Mouse (Mus musculus) cerebellum, postnatal 36 days (tissue): ENCODE measurements around the gene Camk2d.

ENCODE experiments used
- DNase-seq, 2 experiments: peaks; one replicate each; pipeline ENCODE4 v3.0.0; 2021 to 2022; ENCODE audit warnings: mixed read lengths in 2 of 2

The Camk2d gene

DNA sequence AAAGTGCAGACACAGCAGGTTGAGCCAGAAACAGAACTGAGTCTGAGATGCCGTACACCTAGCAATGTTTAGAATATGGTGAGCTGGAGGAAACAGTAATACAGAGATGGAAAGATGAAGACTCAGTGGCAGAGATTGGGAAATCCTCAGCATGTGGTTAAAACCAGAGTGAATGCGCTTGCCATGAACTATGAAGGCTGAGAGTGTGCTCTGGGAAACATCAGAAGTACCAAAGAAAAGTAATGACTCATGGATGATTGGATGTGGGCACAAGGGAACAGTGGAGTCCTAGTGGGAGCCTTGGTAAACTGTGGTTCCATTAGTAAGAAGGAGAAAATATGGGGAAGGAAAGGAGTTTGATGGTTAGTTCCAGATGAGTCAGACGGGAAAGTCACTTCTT lies 231.8 kb downstream of the Camk2d start:
- DNase-seq = no peak

DNA sequence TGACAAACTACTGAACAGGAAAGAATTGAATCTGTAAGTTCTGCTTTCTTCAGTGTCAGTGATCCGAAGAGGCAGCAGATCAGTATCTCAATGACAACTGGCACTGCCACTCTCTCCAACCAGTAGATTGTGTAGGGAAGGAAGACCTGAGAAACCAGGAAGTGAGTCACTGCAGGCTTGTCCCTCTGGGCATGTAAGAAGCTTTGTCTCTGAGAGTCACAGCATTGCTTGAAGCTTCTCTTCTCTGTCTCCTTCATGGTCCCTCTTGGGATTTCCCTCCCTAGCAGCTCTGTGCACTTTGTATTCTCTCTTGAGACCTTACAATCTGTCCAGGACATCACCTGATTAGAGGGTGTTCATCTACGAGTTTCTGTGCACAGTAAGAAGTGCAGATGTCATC lies 233.7 kb downstream of the Camk2d start:
- no peak for DNase-seq

DNA sequence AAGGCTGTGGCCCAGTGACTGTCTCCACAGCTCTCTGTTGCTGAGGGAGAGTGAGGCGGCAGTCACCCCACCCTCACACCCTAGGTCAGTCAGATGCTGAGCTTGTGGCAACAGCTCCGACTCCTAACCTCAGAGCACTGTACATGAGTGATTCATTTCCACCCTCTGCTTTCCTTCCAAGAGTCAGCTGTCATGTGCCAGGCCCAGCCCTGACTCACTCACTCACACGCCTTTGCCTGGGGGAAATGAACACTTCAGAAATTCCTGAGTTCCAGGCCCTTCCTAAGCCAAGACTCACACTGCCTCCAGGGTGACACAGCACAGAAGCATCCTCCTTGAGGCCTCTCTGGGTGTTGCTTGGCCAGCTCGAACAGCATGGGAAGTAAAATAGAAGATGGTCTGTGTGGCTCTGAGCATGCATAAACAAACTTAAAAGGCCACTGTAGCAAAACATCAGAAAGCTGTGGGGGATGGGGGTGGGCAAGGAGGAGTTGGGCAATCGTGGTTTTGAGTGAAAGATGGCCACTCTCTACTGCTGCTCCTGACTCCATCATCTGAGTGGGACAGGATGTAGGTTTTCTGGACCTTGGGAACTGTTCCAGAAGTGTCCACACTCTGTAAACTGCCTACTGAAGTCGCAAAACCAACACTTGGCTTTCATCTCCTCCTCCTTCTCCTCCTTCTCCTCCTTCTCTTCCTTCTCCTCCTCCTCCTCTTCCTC lies 235.5 kb downstream of the Camk2d start:
- DNase-seq = no peak

DNA sequence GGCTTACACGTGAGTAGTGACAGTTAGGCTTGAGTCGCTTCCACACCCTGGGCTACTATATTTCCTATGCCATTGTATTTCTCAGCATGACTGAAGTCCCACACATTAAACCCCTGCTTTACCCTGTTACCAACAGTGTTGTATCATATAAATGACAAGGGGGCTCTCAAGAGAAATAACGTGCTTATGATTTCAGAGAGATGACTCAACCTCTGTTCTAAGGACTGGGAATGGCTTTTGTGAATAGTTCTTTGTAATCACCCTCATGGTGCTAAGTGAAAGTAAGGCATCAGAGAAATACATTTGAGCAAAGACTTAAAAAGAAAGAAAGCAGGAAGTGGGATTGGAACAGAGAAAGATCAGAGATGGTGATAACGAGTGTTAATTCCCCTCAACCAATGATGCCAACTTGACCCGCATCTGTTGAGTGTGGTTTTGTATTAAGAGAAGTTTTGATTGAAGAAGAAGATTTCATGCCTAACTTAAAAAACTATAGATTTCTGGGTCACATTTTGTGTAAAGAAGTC lies 238.6 kb downstream of the Camk2d start:
- no peak for DNase-seq

DNA sequence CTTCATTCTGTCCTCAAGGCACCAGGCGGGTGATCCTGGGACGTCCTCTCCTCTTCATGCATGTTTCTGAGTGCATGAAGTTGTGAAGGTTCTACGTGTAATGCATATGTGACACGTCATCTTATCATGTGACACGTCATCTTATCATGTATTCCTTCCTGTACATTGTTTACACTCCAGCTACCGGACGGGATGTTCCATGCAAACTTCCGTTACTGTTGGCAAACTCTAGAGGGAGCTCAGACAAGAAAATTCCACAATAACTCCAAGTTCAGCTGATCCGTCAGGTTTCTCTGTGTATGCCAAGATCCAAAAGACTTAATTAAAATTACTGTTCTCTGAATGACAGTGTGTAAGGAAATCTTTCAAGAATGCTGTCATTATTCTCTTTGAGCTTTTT lies 246.7 kb downstream of the Camk2d start:
- no peak for DNase-seq

DNA sequence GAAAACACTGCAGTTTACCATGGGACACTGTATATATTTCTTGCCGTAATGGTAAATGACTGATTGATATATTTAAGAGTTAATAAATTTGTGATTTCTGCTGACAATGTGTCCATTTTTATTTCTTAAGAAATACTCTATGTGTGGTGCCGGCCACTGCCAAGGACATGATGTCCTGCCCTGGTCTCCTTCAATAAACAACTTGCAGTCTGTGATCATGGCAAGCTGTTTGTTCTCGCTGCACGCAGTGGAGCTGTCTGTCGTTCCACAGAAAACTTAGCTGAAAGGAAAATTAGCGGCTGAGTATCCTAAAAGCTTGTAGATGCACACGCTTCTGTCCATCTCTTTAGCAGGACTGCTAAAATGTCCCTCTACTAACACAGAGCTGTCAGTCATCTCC lies 248.7 kb downstream of the Camk2d start:
- no peak for DNase-seq

DNA sequence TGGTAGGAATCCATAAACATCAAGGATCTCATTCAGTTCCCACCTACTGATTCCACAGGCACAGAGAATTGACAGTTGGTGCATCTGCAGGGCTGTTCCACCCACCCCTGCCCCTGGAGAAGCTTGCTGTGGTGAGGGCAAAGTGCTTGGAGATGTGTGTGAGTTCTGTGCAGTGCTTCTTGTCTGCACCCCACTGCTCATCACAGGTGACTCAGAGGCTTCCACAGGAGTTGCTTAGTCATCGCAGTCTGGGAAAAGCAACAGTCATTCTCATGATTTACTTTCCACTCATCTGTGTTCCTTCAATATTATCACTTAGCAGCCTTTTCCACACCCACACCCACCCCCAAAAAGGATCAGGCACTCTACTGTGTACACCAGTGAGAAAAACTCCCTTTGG lies 252.0 kb downstream of the Camk2d start:
- DNase-seq = no peak

DNA sequence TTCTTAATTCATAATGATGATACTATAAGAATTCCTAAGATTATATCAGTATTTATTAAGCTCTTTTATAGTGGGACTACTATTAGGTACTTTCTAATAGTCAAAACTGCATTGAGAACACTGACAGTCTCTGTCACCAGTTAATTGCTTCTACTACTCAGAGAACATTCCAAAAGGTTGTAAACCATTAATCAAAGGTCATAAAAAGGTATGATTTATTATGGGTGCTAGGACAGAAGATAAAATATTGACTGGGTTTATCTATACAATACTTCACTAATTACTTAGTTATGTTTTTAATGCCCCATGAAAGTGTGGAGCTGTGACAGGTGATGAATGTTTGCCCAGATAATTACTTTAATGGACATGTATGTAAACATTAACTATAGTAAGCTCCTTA lies 264.3 kb downstream of the Camk2d start:
- DNase-seq = no peak

DNA sequence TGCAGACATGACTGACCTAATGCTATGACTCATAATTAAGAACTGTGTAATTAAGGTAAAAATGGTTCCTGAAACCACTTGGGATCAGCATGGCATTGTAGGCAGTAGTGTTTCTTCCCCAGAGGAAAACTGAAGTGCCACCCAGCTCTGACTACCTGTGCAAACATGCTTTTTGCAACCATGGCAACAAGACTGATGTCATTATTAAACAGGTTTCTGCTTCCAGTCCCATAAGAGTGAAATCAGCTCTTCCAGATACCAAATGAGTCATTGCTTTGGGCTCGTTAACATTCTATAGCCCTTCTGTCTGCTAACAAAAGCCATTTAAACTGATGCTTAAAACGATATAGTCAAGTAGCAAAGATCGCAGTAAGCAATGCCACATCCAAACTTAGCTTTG lies 273.5 kb downstream of the Camk2d start:
- DNase-seq = no peak

DNA sequence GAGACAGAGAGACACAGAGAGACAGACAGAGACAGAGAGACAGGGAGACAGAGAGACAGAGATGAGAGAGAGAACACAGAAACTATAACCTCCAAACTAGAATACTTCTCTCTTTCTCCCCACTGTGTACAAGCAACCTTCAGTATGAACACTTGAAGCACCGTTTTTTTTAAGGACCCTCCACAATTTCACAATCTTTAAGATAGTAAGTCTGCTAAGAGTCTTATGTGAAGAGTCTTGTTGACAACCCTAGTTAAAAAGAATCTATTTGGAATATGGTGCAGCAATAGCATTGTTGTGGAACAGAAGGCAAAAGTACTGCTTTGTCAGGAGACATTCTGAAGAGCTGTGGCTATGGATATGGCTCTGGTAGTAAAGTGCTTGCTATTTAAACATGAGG lies 274.6 kb downstream of the Camk2d start:
- no peak for DNase-seq

DNA sequence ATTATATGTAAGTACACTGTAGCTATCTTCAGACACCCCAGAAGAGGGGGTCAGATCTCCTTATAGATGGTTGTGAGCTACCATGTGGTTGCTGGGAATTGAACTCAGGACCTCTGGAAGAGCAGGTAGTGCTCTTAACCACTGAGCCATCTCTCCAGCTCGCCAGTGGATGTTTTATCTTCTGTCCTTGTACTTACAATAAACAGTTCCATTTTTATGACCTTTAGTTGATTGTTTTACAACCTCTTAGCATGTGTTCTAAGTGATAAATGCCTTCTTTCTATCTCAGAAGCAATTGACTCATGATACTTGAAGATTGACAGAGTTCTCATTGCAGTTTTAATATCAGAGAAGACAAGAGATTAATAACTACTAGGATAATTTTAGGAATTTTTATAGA lies 282.1 kb downstream of the Camk2d start:
- DNase-seq = no peak

DNA sequence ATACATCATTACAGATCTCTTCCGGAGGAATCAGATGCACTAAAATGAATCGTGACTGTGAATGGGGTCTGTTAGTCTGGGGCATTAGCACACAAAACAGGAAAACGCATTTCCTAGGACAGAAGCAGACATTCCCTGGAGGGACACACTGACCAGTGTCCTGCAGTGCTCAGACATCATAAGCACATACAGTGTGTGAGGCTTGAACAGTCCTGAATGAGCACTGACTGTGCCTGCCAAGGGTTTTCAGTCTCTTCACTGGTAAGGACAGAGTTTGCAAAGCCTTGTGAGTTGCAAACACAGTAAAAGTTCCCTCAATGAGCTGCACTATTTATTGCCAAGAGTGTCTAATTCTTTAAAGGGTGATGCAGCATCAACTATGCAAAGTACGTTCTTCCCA lies 290.0 kb downstream of the Camk2d start:
- DNase-seq = no peak

DNA sequence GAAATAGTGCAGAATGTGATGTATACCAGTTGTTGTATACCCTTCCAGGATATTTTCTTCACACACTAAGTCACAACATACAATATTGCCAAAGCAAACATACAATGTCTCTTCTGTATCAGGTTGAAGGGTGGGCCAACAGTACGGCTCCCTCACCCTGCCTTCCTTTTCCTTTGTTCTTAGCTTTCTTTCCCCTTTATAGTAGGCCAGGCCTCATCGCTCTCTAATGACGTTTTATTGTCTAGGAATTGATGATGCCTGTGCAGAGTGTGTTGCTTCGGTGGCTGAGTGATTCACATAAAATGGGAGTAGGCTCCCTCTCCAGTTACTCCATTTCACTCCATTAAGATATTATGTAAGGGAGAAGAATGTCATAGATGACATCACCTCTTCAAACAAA lies 290.5 kb downstream of the Camk2d start:
- DNase-seq = no peak
